Mouse (Mus musculus) lung, postnatal 14 days (tissue): Measurements from ENCODE around the gene Smarce1.

ENCODE experiments used
- DNase-seq: peaks from one replicate; pipeline ENCODE4 v3.0.0; 2021

Smarce1 gene

GRCm38 (mm10) chr11:99226298-99226697 lies 4.5 kb downstream of the Smarce1 start:
- DNase-seq = no peak

GRCm38 (mm10) chr11:99223310-99223709 lies 7.5 kb downstream of the Smarce1 start:
- no peak for DNase-seq

- DNase-seq = no peak
Observed at GRCm38 (mm10) chr11:99221811-99222210, 9.0 kb downstream of the Smarce1 start.

- no peak for DNase-seq
Observed at GRCm38 (mm10) chr11:99217248-99217986, 13.4 kb downstream of the Smarce1 start.

GRCm38 (mm10) chr11:99216181-99216580 lies 14.6 kb downstream of the Smarce1 start:
- no peak for DNase-seq

GRCm38 (mm10) chr11:99212693-99213092 lies 18.1 kb downstream of the Smarce1 start:
- DNase-seq = no peak

- DNase-seq = no peak
Observed at GRCm38 (mm10) chr11:99211964-99212363, 18.9 kb downstream of the Smarce1 start.

GRCm38 (mm10) chr11:99208105-99208669 lies 22.6 kb downstream of the Smarce1 start:
- DNase-seq = no peak

GRCm38 (mm10) chr11:99207449-99207848 lies 23.4 kb downstream of the Smarce1 start:
- no peak for DNase-seq

- DNase-seq = peak; percentile 49
Observed at GRCm38 (mm10) chr11:99206954-99207353, 23.9 kb downstream of the Smarce1 start.

- DNase-seq = peak; percentile 72
Observed at GRCm38 (mm10) chr11:99189154-99189582, 41.6 kb downstream of the Smarce1 start.

- DNase-seq = no peak
Observed at GRCm38 (mm10) chr11:99187348-99187747, 43.5 kb downstream of the Smarce1 start.

GRCm38 (mm10) chr11:99186836-99187235 lies 44.0 kb downstream of the Smarce1 start:
- DNase-seq = no peak

GRCm38 (mm10) chr11:99182575-99182974 lies 48.2 kb downstream of the Smarce1 start:
- no peak for DNase-seq

- no peak for DNase-seq
Observed at GRCm38 (mm10) chr11:99180071-99180470, 50.7 kb downstream of the Smarce1 start.

- DNase-seq = no peak
Observed at GRCm38 (mm10) chr11:99177925-99178198, 53.0 kb downstream of the Smarce1 start.

- DNase-seq = no peak
Observed at GRCm38 (mm10) chr11:99177054-99177924, 53.5 kb downstream of the Smarce1 start.

GRCm38 (mm10) chr11:99172002-99172401 lies 58.8 kb downstream of the Smarce1 start:
- no peak for DNase-seq

- DNase-seq = no peak
Observed at GRCm38 (mm10) chr11:99171442-99171841, 59.4 kb downstream of the Smarce1 start.

GRCm38 (mm10) chr11:99170547-99171267 lies 60.1 kb downstream of the Smarce1 start:
- DNase-seq = no peak

- DNase-seq = no peak
Observed at GRCm38 (mm10) chr11:99170005-99170404, 60.8 kb downstream of the Smarce1 start.

- no peak for DNase-seq
Observed at GRCm38 (mm10) chr11:99169438-99169837, 61.4 kb downstream of the Smarce1 start.

- DNase-seq = no peak
Observed at GRCm38 (mm10) chr11:99168030-99168474, 62.8 kb downstream of the Smarce1 start.
